Mouse (Mus musculus): ENCODE measurements at regions not wholly inside any gene's neighbourhood (a gene's known extent, or its start where the extent isn't known, plus 50 kb on each side); places are given as distances from the start of the nearest gene placed in this dataset.

- DNase-seq, result no peak
Measured at GRCm38 (mm10) chr11:84634990-84635389, 109.7 kb upstream of the Lhx1 start.

GRCm38 (mm10) chr11:84633300-84633699 lies 108.0 kb upstream of the Lhx1 start:
- DNase-seq, result no peak

- DNase-seq, result no peak
Measured at GRCm38 (mm10) chr11:84628111-84628510, 102.8 kb upstream of the Lhx1 start.

- DNase-seq, result no peak
Measured at GRCm38 (mm10) chr11:84627685-84628084, 102.3 kb upstream of the Lhx1 start.

- no peak for DNase-seq
Measured at GRCm38 (mm10) chr11:84627259-84627658, 101.9 kb upstream of the Lhx1 start.

GRCm38 (mm10) chr11:84624100-84624499 lies 98.8 kb upstream of the Lhx1 start:
- no peak for DNase-seq

- no peak for DNase-seq
Measured at GRCm38 (mm10) chr11:84619713-84620112, 94.4 kb upstream of the Lhx1 start.

- no peak for DNase-seq
Measured at GRCm38 (mm10) chr11:84618576-84618975, 93.2 kb upstream of the Lhx1 start.

- no peak for DNase-seq
Measured at GRCm38 (mm10) chr11:84612982-84613720, 87.8 kb upstream of the Lhx1 start.

- DNase-seq, result peak; percentile 2
Measured at GRCm38 (mm10) chr11:84611625-84611879, 86.2 kb upstream of the Lhx1 start.

GRCm38 (mm10) chr11:84610774-84611624 lies 85.7 kb upstream of the Lhx1 start:
- DNase-seq, result no peak

- DNase-seq, result no peak
Measured at GRCm38 (mm10) chr11:84604781-84605180, 79.4 kb upstream of the Lhx1 start.

GRCm38 (mm10) chr11:84599267-84599841 lies 74.0 kb upstream of the Lhx1 start:
- no peak for DNase-seq

- DNase-seq, result no peak
Measured at GRCm38 (mm10) chr11:84597572-84598295, 72.4 kb upstream of the Lhx1 start.

GRCm38 (mm10) chr11:84592715-84593339 lies 67.5 kb upstream of the Lhx1 start:
- no peak for DNase-seq

GRCm38 (mm10) chr11:84587107-84587506 lies 61.8 kb upstream of the Lhx1 start:
- DNase-seq, result no peak

GRCm38 (mm10) chr11:84585626-84586025 lies 60.3 kb upstream of the Lhx1 start:
- no peak for DNase-seq

GRCm38 (mm10) chr11:84578805-84579541 lies 53.6 kb upstream of the Lhx1 start:
- DNase-seq, result no peak
